Mouse (Mus musculus) layer of hippocampus, adult 8-10 months (tissue): ENCODE data around the gene Relt. TPM values are rescaled to one million over a fixed set of nuclear protein-coding genes. Genes with fewer than 3 reads are reported as not detected.
"Not testable (repeated sequence)": the region's sequence is repeated elsewhere in the genome, so short reads cannot be mapped to it uniquely, and the experiment has no call there.

Experiments
- DNase-seq, 2 experiments: peaks; one replicate each; pipeline ENCODE4 v3.0.0; 2022; ENCODE audit warnings: low spot score in 2 of 2
- total RNA-seq, 4 experiments: library from RNA; stranded (reverse); gene quantifications; 2 replicates each; pipeline ENCODE4 v1.2.4; 2022

Relt gene
- total RNA-seq, 4 experiments from 2014 or later: 11.6 to 14.1 (median 12.8) TPM

- DNase-seq: not testable (repeated sequence)
Observed at GRCm38 (mm10) chr7:100846033-100846432, 17.2 kb downstream of the Relt start.

GRCm38 (mm10) chr7:100845412-100845811 lies 17.8 kb downstream of the Relt start:
- DNase-seq: peak in 1 of 2 experiments; percentile 49

- DNase-seq: no peak
Observed at GRCm38 (mm10) chr7:100845026-100845400, 18.2 kb downstream of the Relt start.

- no peak for DNase-seq
Observed at GRCm38 (mm10) chr7:100844385-100845025, 18.7 kb downstream of the Relt start.

- DNase-seq: no peak
Observed at GRCm38 (mm10) chr7:100843866-100844265, 19.4 kb downstream of the Relt start.

GRCm38 (mm10) chr7:100842175-100842574 lies 21.1 kb downstream of the Relt start:
- DNase-seq: no peak

- no peak for DNase-seq
Observed at GRCm38 (mm10) chr7:100841608-100842007, 21.6 kb downstream of the Relt start.

- DNase-seq: no peak
Observed at GRCm38 (mm10) chr7:100840906-100841305, 22.3 kb downstream of the Relt start.

GRCm38 (mm10) chr7:100839632-100840402 lies 23.4 kb downstream of the Relt start:
- DNase-seq: no peak

- DNase-seq: no peak
Observed at GRCm38 (mm10) chr7:100837701-100838100, 25.5 kb downstream of the Relt start.

GRCm38 (mm10) chr7:100836657-100837056 lies 26.6 kb downstream of the Relt start:
- no peak for DNase-seq

GRCm38 (mm10) chr7:100835711-100836110 lies 27.5 kb downstream of the Relt start:
- DNase-seq: no peak

GRCm38 (mm10) chr7:100835168-100835567 lies 28.1 kb downstream of the Relt start:
- DNase-seq: no peak

- DNase-seq: no peak
Observed at GRCm38 (mm10) chr7:100833859-100834258, 29.4 kb downstream of the Relt start.

- no peak for DNase-seq
Observed at GRCm38 (mm10) chr7:100828549-100828948, 34.7 kb downstream of the Relt start.

- DNase-seq: no peak
Observed at GRCm38 (mm10) chr7:100824661-100825060, 38.6 kb downstream of the Relt start.

- DNase-seq: no peak
Observed at GRCm38 (mm10) chr7:100818401-100819064, 44.7 kb downstream of the Relt start.

GRCm38 (mm10) chr7:100817442-100817760 lies 45.8 kb downstream of the Relt start:
- DNase-seq: no peak

GRCm38 (mm10) chr7:100816759-100817441 lies 46.3 kb downstream of the Relt start:
- DNase-seq: peak; percentile 57 to 66

GRCm38 (mm10) chr7:100815900-100816570 lies 47.2 kb downstream of the Relt start:
- no peak for DNase-seq

GRCm38 (mm10) chr7:100812641-100813040 lies 50.6 kb downstream of the Relt start:
- DNase-seq: no peak
